Mouse (Mus musculus): ENCODE data around the gene Msi1.

DNA sequence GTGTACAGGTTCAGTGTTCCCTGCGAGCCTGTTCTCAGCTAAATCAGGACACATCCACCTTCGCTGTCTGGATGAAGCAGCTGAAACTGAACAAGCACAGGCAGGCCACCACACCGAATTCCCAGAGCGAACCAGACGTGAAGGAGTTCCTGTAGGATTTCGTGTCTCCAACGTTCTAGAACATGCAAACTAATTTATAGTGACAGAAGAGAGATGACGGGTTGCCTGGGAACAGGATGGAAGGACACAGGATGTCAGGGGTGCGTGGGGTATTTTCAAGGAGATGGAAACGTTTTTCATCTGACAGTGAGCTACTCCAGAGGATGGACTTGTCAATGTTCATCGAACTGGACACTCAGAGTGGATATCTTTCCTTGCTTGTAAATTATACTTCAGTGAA, 32.7 kb upstream of the Msi1 start:
- TF ChIP-seq CTCF (IDR thresholded peaks at IDR 0.05; ENCODE audit: borderline replicate concordance, insufficient read depth, low read length) (no peak), POLR2A (IDR thresholded peaks at IDR 0.05; ENCODE audit: low read depth, low read length) (no peak)

All from embryonic fibroblast, embryonic 13.5 days (primary cell).